Mouse (Mus musculus): ENCODE measurements around the gene Mex3b. TPM values are rescaled to one million over a fixed set of nuclear protein-coding genes. Genes with fewer than 3 reads are reported as not detected.
A peak's percentile ranks its signal among the peaks of the same experiment; 100 is the strongest.

Mex3b gene
- polyA plus RNA-seq, 1 experiment, result 9.9 TPM

GRCm38 (mm10) chr7:82838965-82839675 is 28.0 kb upstream of the Mex3b start:
- TF ChIP-seq MYOG (IDR thresholded peaks at IDR 0.05; ENCODE audit: control insufficient read depth in 1 of 3, insufficient read depth in 1 of 3, insufficient read length in 2 of 3, low read depth in 2 of 3), result no peak
- H3ac ChIP-seq (ENCODE audit: control insufficient read depth, insufficient read length), result no peak overlapping the region
- no peaks in the 10 kb centered on the region for H3K79me2 ChIP-seq (ENCODE audit: control insufficient read depth, insufficient read depth)
- H3K4me2 ChIP-seq (ENCODE audit: low read depth), result peak overlapping the region; percentile 32
- H3K27me3 ChIP-seq (ENCODE audit: control insufficient read depth, insufficient read depth, insufficient read length), result no peaks in the 10 kb centered on the region
- no peaks in the 10 kb centered on the region for H3K36me3 ChIP-seq (ENCODE audit: control insufficient read depth, insufficient read depth)
- H3K4me3 ChIP-seq, result no peak overlapping the region

- H3ac ChIP-seq (ENCODE audit: control insufficient read depth, insufficient read length), result no peak overlapping the region
- no peaks in the 10 kb centered on the region for H3K79me2 ChIP-seq (ENCODE audit: control insufficient read depth, insufficient read depth)
- no peak overlapping the region for H3K4me2 ChIP-seq (ENCODE audit: low read depth)
- no peak overlapping the region for H3K4me3 ChIP-seq
- H3K36me3 ChIP-seq (ENCODE audit: control insufficient read depth, insufficient read depth), result no peaks in the 10 kb centered on the region
- peak; percentile 52 to 96 (median 96) for TF ChIP-seq MYOG (IDR thresholded peaks at IDR 0.05; ENCODE audit: control insufficient read depth in 1 of 3, insufficient read depth in 1 of 3, insufficient read length in 2 of 3, low read depth in 2 of 3)
- peak in 2 of 3 experiments; percentile 86 to 88 for TF ChIP-seq MYOD1 (IDR thresholded peaks at IDR 0.05; ENCODE audit: control insufficient read depth in 1 of 3, insufficient read length in 2 of 3, low read depth in 2 of 3)
- peak; percentile 62 for TF ChIP-seq TCF12 (IDR thresholded peaks at IDR 0.05; ENCODE audit: insufficient read depth, poor library complexity, severe bottlenecking)
- TF ChIP-seq TCF3 (IDR thresholded peaks at IDR 0.05; ENCODE audit: insufficient read length, low read depth), result peak; percentile 79
- no peak for TF ChIP-seq USF1 (IDR thresholded peaks at IDR 0.05; ENCODE audit: low read depth)
- H3K27me3 ChIP-seq (ENCODE audit: control insufficient read depth, insufficient read depth, insufficient read length), result no peaks in the 10 kb centered on the region
These were observed 24.8 kb upstream of the Mex3b start for GRCm38 (mm10) chr7:82842222-82842920.

DNA sequence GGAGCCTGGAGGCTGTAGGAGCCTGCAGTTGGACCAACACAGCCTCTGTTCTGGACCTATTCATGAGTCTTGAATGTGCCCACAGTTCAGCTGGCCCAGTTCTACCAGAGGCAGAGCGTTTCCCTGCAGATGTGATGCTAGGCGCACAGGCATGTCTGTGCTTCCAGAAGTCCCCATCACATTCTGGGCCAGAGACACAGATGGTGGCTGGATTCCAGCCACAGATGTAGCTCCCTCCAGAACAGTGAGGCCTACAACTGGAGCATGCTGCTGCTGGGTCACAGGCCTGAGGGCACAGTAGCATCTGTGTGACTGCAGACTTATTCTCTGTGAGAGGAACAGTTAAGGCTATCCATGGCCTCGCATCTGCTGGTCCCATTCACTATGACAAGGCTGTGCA is 16.4 kb upstream of the Mex3b start:
- TF ChIP-seq SRF (IDR thresholded peaks at IDR 0.05; ENCODE audit: control insufficient read depth, insufficient read length, low read depth) (no peak), TCF3 (IDR thresholded peaks at IDR 0.05; ENCODE audit: insufficient read length, low read depth) (no peak), CEBPB (IDR thresholded peaks at IDR 0.05; ENCODE audit: insufficient read depth, poor library complexity, severe bottlenecking) (no peak), USF1 (IDR thresholded peaks at IDR 0.05; ENCODE audit: low read depth) (no peak), MAX (IDR thresholded peaks at IDR 0.05; ENCODE audit: low read depth) (no peak), MYOD1 (IDR thresholded peaks at IDR 0.05; ENCODE audit: control insufficient read depth in 1 of 3, insufficient read length in 2 of 3, low read depth in 2 of 3) (no peak), TCF12 (IDR thresholded peaks at IDR 0.05; ENCODE audit: insufficient read depth, poor library complexity, severe bottlenecking) (no peak), E2F4 (IDR thresholded peaks at IDR 0.05; ENCODE audit: insufficient read depth) (no peak), MYOG (IDR thresholded peaks at IDR 0.05; ENCODE audit: control insufficient read depth in 1 of 3, insufficient read depth in 1 of 3, insufficient read length in 2 of 3, low read depth in 2 of 3) (no peak), POLR2A (IDR thresholded peaks at IDR 0.05; ENCODE audit: insufficient read length, low read depth) (no peak), POLR2AphosphoS2 (IDR thresholded peaks at IDR 0.05; ENCODE audit: insufficient read length, low read depth) (no peak), REST (IDR thresholded peaks at IDR 0.05; ENCODE audit: insufficient read depth, insufficient read length) (no peak)
- Histone ChIP-seq H3K4me3 (no peak overlapping the region), H3K4me2 (ENCODE audit: low read depth) (no peak overlapping the region), H3K36me3 (ENCODE audit: control insufficient read depth, insufficient read depth) (no peaks in the 10 kb centered on the region), H3K27me3 (ENCODE audit: control insufficient read depth, insufficient read depth, insufficient read length) (no peaks in the 10 kb centered on the region), H3K79me2 (ENCODE audit: control insufficient read depth, insufficient read depth) (no peaks in the 10 kb centered on the region), H3ac (ENCODE audit: control insufficient read depth, insufficient read length) (no peak overlapping the region)

GRCm38 (mm10) chr7:82851670-82852069 is 15.5 kb upstream of the Mex3b start:
- Histone ChIP-seq H3K79me2 (ENCODE audit: control insufficient read depth, insufficient read depth) (no peaks in the 10 kb centered on the region), H3K4me2 (ENCODE audit: low read depth) (no peak overlapping the region), H3K4me3 (no peak overlapping the region), H3ac (ENCODE audit: control insufficient read depth, insufficient read length) (no peak overlapping the region), H3K36me3 (ENCODE audit: control insufficient read depth, insufficient read depth) (no peaks in the 10 kb centered on the region), H3K27me3 (ENCODE audit: control insufficient read depth, insufficient read depth, insufficient read length) (no peaks in the 10 kb centered on the region)
- no peak for TF ChIP-seq SRF (IDR thresholded peaks at IDR 0.05; ENCODE audit: control insufficient read depth, insufficient read length, low read depth)
- TF ChIP-seq POLR2AphosphoS2 (IDR thresholded peaks at IDR 0.05; ENCODE audit: insufficient read length, low read depth), result no peak
- TF ChIP-seq MYOD1 (IDR thresholded peaks at IDR 0.05; ENCODE audit: control insufficient read depth in 1 of 3, insufficient read length in 2 of 3, low read depth in 2 of 3), result no peak
- TF ChIP-seq MYOG (IDR thresholded peaks at IDR 0.05; ENCODE audit: control insufficient read depth in 1 of 3, insufficient read depth in 1 of 3, insufficient read length in 2 of 3, low read depth in 2 of 3), result no peak
- no peak for TF ChIP-seq REST (IDR thresholded peaks at IDR 0.05; ENCODE audit: insufficient read depth, insufficient read length)
- TF ChIP-seq CEBPB (IDR thresholded peaks at IDR 0.05; ENCODE audit: insufficient read depth, poor library complexity, severe bottlenecking), result no peak
- no peak for TF ChIP-seq TCF12 (IDR thresholded peaks at IDR 0.05; ENCODE audit: insufficient read depth, poor library complexity, severe bottlenecking)
- TF ChIP-seq POLR2A (IDR thresholded peaks at IDR 0.05; ENCODE audit: insufficient read length, low read depth), result no peak
- TF ChIP-seq E2F4 (IDR thresholded peaks at IDR 0.05; ENCODE audit: insufficient read depth), result no peak
- no peak for TF ChIP-seq USF1 (IDR thresholded peaks at IDR 0.05; ENCODE audit: low read depth)
- no peak for TF ChIP-seq MAX (IDR thresholded peaks at IDR 0.05; ENCODE audit: low read depth)
- no peak for TF ChIP-seq TCF3 (IDR thresholded peaks at IDR 0.05; ENCODE audit: insufficient read length, low read depth)
